Mouse (Mus musculus): ENCODE results near the gene Tmtc4. TPM values are rescaled to one million over a fixed set of nuclear protein-coding genes. Genes with fewer than 3 reads are reported as not detected.

Tmtc4 gene
- polyA plus RNA-seq (2017; shearing (Covaris generic)): 10 to 100 TPM; 28.3 to 29.9 TPM

DNA sequence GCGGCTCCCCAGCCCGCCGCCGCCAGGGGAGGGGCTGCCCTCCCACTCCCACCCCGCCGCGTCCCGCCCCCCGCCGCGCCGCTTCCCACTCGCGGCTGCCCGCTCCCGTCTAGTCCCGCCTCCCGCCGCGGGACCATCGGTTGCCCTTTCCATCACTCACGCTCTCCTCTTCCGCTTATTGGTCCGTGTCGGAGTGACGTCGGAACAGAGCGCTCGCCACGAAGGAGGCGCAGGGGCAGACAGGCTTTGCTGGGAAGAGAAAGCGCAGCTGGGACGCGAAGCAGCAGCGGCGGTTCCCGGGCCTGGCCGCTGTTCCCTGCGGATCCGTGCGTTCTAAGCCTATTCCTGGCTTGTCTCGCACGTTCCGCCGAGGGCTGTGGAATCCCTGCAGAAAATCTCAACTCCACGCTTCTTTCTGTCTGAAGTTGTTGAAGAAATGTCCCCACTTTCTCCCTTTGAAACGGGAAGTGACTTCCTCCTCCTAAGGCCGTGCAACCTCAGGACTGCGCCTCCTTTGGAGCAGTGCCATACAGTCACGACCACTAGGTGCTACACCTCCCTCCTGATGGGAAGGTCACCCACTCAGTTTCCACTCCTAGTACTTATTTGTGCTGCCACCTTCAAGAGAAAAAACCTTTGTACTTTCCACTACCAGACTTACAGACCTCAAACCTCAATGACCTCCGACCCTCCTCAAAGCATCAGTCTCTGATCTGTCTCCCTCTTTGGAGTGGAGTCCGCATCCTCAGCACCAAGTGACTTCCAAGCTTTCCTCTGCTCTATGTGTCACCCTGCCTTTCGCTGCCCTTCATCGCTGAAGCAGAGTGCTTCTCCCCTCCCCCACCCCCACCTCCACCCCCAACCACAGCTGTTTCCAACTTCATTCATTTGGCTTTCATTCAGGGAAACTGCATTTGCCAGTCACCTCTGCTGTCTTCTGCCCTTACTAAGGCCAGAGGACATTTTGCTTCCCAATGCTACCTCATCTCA, at the start of gene Tmtc4:
Tmtc4 (minus strand) TSS at position 810 of the 990 bp plus-strand sequence.
- peak; percentile 86 for ATAC-seq

DNA sequence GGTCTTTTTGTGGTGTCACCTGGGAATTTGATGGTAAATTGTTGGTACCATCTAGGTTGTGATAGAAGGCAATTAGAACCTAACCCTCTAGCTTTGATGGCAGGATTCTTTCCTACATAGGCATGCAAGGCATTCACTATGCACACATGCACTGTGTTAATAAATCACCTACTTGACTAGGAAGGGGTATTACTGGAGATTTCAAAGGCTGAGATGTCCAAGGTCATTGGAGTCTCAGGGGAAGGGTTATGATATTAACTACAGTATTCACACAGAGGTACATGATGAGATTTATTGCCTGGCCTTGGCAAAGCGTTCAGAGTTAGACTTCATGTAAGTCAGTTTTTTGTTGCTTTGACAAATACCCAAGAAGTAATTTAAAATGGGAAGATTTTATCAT, 48.6 kb upstream of the Tmtc4 start:
- ATAC-seq: no peak

DNA sequence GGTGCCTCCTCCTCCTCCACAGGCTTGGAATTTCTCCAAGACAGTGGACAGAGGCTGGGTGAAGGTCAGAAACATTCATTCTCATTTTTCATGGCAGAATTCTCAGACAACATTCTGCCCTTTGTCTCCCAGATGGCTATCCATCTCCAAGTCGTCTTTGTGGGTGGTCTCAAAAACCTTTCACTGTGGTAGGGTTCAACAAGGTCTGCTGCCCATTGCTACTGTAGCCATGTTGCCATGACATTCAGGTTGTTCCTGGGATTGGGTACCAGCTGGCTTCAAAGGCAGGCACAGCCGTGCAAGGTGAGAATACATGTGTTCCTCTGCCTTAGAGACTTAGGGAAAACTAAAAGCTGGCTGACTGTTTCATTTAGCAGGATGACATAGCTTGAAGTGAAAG, 44.0 kb upstream of the Tmtc4 start:
- ATAC-seq: no peak

DNA sequence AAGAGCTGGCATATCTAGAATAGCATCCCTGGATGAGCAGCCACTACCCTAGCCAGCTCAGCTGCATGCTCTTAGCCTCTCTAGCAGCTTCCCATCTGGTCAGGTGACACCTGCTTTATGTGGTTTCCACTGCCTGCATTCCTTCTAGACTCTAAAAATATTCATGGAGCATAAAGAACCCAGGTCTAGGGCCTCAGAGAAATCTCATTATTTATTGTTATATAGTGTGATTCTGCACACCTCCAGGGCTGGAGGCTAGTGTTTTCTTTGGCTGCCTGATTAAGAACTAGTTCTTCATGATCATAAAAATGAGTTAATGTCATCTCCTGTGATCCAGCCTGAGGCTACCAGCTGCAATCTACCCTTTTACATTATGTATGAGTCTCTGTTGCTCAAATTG, 39.1 kb upstream of the Tmtc4 start:
- no peak for ATAC-seq

DNA sequence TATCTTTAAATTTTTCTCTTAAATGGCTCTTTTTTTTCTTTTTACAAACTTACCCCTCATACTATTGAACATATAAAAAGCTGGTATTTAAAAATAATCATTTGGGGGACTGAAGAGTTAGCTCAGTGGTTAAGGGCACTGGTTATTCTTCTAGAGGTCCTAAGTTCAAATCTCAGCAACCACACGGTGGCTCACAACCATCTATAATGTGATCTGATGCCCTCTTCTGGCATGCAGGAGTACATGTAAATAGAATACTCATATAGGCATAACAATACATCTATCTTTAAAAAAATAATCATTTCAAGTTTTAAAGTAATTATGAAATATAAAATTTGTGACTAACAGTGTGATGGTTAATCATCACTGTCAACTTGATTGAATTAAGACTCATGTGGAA, 32.5 kb upstream of the Tmtc4 start:
- ATAC-seq: no peak

DNA sequence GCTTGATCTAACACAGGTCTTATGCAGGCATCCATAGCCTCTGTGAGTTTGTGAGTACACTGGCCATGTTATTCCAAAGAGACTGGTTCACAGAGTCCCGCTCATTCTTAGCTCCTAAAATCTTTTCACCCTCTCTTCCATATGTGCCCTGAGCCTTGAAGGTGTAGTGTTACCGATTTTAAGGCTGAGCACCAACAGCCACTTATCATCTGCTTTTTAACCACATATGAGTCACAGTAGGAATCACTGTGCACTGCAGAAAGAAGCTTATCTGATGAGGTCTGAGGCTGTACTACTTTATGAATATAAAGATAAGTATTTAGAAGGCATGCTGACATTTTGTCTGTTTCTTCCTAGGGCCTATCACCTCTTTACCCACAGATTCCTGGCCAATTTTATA, 31.9 kb upstream of the Tmtc4 start:
- ATAC-seq: peak; percentile 72

DNA sequence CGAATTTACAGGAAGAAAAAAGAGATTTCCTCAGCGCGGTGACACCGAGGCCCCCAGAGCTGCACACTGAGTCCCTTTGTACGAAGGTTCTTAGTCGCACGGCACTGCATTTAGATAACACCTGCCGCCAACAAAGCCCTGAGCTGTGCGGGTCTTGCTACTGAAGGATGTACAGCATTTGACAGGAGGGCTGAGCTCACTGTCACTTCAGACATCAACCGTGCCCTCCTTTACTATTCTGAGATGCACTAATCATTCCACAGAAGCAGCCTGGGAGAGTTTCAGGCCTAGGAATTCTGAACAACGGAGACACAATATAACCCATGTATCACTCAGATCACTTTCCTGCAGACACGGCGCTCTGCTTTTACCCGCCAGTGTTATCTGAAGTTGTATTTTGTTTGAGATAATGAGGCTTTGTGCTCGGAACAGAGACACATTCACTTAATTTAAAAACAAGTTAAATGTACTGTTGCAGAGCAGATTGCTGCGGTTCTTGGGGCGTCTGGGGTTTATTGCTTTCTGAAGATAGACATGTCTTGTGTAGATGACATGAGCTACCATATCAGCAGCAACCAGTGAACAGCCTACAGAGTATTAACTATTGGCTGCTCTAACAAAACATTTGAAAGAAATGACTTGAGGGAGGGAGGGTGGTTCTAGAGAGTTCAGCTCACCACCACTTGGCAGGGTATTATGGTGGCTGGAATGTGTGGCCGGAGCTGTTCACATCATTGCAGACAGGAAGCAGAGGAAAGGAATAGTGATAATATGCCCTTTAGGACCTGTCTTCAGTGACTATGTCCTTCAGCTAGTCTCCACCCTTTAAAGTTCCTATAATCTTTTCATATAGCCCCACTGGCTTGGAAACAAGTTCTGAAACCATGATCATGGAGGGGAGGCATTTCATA, 25.5 kb upstream of the Tmtc4 start:
- no peak for ATAC-seq

DNA sequence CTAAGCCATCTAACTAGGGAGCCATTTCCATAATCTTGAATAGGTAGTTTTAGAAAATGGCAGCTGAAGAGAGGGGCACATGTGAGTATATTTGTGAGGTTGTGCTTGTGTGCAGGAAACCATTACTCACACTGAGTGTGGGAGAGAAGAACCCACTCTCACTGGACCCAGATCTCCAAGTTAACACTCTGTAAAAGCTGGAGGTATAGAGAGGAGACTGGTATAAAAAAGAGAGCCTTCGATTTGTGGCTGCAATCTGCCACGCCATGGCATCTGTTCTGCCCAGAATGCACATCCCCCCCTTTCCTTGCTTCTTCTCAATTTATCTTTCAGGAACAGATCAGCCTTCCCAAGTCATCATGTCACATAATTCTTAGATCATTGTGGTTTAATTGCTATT, 24.8 kb upstream of the Tmtc4 start:
- ATAC-seq: no peak

DNA sequence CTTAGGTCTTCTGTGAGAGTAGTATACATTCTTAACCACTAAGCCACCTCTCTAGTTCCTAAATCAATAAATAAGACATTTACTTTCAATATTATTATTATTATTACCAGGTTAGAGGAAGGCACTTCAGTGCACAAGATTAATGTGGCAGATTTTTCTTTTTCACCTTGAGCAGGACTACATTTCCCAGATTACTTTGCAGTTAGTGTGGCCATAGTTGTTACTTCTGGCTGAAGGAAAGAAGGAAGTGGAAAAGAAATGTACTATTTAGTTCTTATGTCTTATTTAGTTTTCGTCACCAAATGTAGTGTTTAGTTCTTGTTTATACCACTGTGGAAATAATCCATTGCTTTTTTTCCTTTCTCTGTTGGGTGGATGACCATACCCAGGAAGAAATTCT, 19.9 kb upstream of the Tmtc4 start:
- no peak for ATAC-seq

DNA sequence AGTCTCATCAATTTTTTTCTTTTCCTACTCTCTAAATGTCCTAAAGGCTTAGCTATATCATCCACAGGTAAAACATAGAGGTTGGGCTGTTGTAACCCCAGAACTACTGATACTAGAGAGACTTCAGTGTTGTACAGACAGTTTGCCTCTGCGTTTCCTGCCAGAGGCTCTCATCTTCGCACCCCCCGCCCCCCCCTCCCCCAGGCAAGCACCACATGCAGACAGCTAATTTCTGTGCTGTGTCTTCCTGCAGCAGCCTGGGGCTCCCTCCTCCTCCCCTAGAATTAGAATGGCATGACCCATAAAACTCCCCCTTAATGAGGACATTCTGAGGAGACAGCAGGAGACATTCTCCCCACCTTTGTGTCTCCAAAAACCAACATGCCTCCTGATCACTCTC, 17.6 kb upstream of the Tmtc4 start:
- peak; percentile 50 for ATAC-seq

DNA sequence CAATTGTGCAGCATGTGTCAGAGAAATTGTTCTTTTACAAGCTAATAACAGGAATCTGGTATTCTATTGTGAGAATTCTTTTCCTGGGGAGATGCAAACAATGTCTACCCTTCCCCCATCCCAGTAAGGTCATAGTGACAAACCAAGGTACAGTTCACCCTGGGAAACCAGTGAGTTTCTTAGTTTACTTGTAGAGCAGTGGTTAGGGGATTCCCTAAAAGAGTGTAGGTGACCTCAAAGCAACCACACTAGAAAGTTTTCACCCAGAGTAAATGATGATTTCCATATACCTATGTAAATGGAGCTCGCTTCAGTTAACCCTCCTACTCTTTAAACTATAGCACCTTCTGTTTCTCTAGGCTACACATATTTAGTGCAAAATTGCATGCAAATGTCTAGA, 13.6 kb upstream of the Tmtc4 start:
- ATAC-seq: peak; percentile 89

DNA sequence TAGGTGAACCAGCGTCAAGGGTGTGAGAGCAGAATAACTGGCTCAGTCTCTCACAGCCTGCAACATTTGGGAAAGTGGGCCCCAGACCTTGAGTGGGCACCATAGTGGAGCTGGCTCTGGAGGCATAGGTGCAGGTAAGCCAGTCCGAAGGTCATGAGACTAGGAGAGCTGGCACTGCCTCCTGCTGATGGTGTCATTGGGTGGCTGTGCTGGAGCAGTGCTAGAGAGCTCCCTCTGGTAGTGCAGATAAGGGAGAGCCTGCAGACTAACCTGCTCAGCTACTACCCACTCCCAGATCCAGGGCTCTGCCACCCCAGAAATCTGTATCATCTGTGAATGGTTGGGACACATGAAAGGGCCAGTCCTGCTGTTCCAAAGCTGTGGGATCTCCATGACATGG, 10.1 kb upstream of the Tmtc4 start:
- no peak for ATAC-seq

DNA sequence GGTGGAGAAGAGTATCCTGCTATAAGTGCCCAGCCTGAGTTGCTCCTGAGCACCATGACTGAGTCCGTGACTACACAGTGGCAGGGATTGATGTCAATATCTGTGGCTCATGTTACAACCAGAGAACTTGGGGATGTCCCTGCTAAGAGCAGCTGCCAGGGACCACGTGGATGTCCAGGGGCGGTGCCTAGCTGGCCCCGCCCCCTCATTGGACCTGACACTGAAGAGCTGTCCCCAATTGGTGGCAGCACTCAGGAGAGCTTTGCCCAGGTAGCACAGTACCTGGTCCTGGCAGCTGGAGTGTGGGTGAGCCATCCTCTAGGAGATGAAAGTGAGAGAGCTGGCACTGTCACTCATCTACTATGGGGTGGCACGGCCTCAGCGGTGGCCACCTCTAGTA, 9.1 kb upstream of the Tmtc4 start:
- ATAC-seq: peak; percentile 18

DNA sequence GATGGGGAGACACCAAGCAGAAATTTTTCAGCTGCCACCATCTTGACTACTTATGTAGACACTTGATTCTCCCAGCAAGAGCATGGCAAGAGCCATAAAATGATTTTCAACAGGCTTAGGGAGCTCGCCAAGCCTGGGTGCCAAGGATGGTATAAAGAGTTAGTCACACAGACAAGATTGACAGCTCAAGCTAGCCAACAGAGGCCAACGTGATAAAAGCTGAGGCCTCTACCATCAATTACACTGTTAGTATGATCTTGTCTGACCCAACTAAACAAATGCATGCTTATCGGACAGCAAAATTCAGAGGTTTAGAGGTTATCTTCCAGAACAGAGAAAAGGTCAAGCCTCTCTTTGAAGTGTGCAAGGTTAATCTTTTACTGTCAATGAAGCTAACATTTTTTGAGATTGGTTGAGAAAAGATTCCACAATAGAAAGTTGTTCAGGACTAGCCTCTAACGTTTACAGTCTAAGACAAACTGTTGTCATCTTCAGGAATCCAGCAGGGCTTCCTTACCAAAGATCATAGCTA, 6.8 kb upstream of the Tmtc4 start:
- no peak for ATAC-seq

DNA sequence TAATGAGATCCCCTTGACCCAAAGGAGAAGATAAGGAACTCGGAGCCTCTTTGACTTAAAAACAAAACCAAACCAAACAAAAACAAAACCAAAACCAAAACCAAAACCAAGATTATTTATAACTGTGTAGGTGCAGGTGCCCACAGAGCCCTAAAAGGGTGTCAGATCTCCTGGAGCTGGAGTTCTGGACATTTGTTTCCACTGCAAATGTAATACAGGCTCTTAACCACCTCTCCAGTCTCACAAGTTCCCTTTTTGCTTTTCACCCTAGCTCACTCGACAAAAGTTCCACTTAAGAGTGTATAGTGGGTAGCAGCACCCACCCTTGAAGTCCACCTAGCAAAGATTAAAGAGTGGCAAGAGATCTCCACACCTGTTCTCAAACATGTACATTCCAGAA, 2.6 kb upstream of the Tmtc4 start:
- peak; percentile 42 for ATAC-seq

DNA sequence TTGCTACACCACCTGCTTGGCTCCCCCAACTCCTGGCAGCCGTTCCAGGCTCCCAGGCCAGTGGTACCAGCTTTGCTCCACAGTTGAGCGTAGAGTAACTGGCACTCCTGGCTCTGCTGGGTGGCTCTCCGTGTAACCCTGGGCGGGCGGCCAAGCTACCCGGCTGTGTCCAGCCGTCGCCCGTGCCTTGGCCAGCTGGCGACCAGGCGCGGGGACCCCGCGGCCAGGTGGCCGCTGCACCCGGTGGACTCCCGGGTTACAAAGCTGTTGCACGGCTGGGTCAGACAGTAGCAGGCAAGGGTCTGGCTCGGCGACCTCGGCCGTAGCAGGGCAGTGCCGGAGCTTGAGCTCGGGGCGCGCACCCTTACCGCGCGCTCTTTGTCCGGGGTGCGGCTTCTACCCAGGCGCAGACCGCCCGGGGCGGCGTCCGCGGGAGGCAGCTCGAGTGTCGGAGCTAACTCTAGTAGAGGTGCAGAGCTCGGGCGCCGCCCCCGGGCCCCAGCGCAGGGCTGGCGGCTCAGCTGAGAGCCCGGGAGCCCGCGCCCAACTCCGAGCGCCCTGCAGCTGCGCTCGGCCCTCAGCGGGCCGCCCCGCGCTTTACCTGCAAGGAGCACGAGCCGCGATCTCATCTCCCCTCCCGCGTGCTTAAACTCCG, 1.1 kb downstream of the Tmtc4 start:
- peak; percentile 47 for ATAC-seq

DNA sequence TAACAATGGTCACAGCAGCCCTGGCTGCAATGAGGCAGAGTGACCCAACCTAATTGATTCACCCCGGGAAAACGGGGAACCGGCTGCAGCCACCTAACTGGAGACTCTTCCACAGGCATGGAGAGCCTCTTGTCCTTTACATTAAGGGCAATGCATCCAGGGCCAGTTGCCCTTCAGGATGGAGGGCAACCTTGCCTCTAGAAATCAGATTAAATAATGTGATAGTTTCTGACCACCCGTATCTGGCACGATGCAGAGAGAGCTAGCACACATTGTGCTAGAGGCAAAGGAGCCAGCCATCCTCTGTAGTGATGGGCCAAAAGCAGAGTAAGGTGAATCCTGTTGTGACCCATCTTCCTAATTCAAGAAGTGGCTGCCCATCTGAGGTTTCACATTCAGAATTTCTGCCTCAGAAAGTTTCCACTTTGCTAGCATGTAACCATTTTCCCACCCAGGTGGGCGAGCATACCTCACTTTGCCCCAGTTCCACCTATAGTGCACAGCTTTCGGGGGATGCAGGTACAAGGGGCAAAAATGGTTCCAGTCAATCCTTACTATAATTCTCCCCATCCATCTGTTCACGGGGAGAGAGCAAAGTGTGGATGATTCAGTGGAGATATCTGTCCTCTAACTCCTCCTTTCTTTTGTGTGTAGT, 1.9 kb downstream of the Tmtc4 start:
- no peak for ATAC-seq

DNA sequence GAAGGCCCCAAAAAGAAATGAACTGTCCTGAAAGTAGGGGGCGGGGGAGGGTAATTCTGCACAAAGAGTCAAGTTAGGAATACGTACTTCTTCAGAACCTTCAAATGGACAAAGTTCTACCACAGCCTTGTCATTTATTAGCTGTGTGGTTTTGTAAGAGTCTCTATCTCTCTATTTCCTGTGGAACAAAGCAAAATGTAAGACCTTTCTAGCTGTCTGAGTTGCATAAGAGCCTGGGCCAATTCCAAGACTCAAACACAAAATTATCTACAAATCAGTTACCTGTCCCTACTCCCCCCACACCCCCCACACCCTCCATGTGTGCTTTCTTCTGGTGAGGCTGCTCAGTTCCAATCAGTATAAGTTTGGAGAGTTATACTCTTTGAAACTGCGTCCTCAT, 5.0 kb downstream of the Tmtc4 start:
- ATAC-seq: peak; percentile 6

DNA sequence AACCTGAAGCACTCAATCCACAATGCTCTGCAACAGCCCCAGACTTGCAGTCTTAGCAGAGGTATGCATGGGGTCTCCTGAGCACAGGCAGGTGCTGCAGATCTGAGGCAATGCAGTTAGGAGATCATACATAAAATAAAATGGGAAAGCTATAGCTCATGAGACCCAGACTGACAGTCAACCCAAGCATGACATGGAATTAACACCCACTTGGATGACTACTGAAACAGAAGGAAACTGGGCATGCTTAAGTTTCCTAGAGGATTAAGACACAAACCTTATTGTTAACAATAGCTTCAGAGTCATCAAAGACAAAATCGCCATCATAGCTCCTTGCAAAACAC, 6.1 kb downstream of the Tmtc4 start:
- no peak for ATAC-seq

DNA sequence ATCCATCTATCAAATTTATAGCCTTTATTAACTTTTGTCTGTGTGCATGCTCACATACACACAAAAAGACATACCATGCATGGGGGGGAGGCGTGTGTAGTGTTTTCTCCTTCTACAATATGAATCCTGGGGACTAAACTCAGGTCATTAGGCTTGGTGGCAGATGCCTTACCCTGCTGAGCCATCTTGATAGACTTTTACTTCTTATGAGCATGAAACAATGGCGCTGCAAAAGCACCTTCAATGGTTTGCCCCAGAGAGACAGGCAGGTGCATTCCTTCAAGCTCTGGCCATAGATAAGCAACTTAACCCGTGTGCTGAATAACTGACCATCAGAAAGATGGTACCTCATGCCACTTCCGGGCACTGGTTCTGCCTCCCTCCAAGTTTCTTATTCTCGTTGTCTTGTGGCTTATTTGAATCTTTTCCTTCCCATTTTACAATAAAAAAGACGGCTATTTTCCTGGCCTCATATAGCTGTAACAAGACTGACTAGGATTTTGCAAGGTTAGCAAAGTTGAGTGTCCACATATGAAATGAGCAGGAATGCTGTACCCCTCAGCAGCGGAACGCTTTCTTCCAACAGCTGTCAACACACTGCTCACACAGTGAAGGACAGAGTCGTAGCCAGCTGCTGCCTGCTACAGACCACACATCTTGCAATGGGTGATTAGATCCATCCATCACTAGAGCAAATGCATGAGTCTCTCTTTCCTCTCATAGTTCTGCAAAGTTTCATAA, 6.6 kb downstream of the Tmtc4 start:
- ATAC-seq: no peak

DNA sequence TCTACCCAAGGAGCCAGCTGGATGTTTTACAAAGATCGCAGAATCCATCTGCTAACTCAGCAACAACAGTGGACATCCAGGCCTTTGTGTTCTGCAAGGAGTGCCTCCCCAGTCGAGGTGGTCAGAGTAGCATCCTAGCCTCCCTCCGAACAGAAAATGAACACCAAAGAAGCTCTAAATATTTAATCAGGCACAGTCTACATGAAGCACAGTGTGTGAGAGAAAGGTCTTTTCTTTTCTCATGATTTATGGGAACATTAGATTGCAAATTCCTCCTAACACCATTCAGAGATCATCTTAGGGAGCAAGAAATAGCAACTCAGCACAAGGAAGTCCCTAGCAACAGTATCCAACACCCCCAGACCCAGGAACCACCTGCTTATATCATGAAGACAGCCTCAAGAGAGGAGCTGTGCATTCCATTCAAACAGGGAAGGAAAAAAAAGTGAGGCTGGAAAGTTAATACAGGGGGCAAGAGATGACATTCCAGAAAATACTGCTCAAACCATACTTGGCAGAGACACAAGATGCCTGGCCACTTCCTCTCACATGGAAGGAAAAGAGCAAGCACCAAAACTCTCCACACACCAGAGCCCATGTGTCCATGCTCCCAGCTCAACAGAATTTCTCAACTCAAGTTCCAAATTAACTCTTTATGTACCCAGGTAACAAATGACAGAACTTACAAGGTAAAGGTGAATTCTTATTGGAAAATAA, 8.8 kb downstream of the Tmtc4 start:
- ATAC-seq: no peak

Data from CD4-positive, CD25-positive, alpha-beta regulatory T cell, adult 4 months (primary cell).